Comparison of ENCODE assay signal across 10 mouse cellular contexts in the genomic region with DNA sequence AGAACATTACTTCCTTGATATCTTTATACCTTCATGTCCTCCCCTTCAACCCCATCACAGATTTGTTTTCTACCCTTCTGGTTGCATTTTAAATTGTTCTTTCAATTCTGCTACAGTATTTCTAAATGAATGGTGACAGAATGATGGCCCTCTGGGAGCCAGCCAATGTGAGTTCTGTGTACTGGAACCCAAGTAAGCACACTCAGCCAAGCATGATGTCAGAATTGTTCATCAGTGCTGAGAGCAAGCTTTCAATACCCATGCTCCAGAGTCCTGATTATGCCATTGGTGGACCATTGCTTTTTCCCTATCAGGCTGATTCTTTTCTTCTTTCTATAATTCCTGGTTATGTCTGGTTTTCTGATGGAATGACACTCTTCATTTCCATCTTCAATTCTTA.
DNase-seq lines count a peak whose midpoint lies in the region.
"Had no signal": no experiment of that assay in that cellular context is flagged by ENCODE, and none has a peak within 500 bp of the region (broad histone marks: within the 10 kb centered on the region; RNA-seq: fewer than 3 reads in every experiment).

No protein-coding gene starts in this region.

- DNase-seq in cerebellum, postnatal 14 days: peak; percentile 20 to 36
- DNase-seq in cerebellum, adult 9-10 months: no peak
- DNase-seq in left cerebral cortex, postnatal 4 days: peak; percentile 6
- DNase-seq in left cerebral cortex, postnatal 10 days (ENCODE audit: extremely low spot score in 1 of 2, low spot score in 2 of 2): no peak
- DNase-seq in adrenal gland, postnatal 25 days: peak; percentile 54
- peak; percentile 8 to 18 for DNase-seq in layer of hippocampus, adult 8-10 months (ENCODE audit: low spot score in 2 of 2)
- no peak for DNase-seq in frontal cortex, postnatal 14 days (ENCODE audit: low spot score in 2 of 2)
- no peak for DNase-seq in ovary, postnatal 10 days (ENCODE audit: low spot score)
- DNase-seq: liver, embryonic 13.5 days; thymus, postnatal 36 days had no signal

- intact Hi-C loops in left cerebral cortex, postnatal 4 days (cut with DNase I): no loop called here
- intact Hi-C loops in left cerebral cortex, postnatal 10 days (cut with DNase I): no loop called here

Comparison
In these comparisons a context has a peak if more than half of its experiments do, and no peak if none do; other contexts are left out.
1. DNase-seq: peak in cerebellum, postnatal 14 days (2 of 2), left cerebral cortex, postnatal 4 days (single experiment), adrenal gland, postnatal 25 days (single experiment) and layer of hippocampus, adult 8-10 months (2 of 2); none in cerebellum, adult 9-10 months (single experiment), left cerebral cortex, postnatal 10 days (0 of 2), frontal cortex, postnatal 14 days (0 of 2) and ovary, postnatal 10 days (single experiment).